Mouse (Mus musculus): ENCODE measurements around the gene Qrich1. TPM values are rescaled to one million over a fixed set of nuclear protein-coding genes. Genes with fewer than 3 reads are reported as not detected.

Qrich1 gene
- polyA plus RNA-seq, 1 experiment from 2014 or later: 85.1 TPM

GRCm38 (mm10) chr9:108480813-108481519 lies 35.6 kb upstream of the Qrich1 start:
- H3K36me3 ChIP-seq (ENCODE audit: control insufficient read depth, insufficient read depth, low read length): peaks cover 47% of the 10 kb centered on the region
- H3K9me3 ChIP-seq (ENCODE audit: control insufficient read depth, low read length): no peaks in the 10 kb centered on the region
- ATAC-seq (ENCODE audit: insufficient number of reproducible peaks, insufficient read depth, low FRiP score, low read depth): no peak
- H3K27me3 ChIP-seq (ENCODE audit: control insufficient read depth, insufficient read depth, low read length): no peaks in the 10 kb centered on the region
- 81% methylated on average over 28 of the region's 28 CpGs for WGBS
- H3K9ac ChIP-seq (ENCODE audit: low read length): peak overlapping the region; percentile 92
- peak overlapping the region; percentile 96 for H3K4me2 ChIP-seq (ENCODE audit: low read length)
- H3K4me3 ChIP-seq (ENCODE audit: control insufficient read depth in 1 of 2, insufficient read depth in 1 of 2, low read depth in 1 of 2, low read length in 2 of 2): peak overlapping the region; percentile 59 to 83; a peak in 2 of 4 replicates
- H3K4me1 ChIP-seq (ENCODE audit: control insufficient read depth in 2 of 2, insufficient read depth in 2 of 2, low read length in 2 of 2): peaks cover 26 to 28% of the 10 kb centered on the region in 2 experiments
- H3K27ac ChIP-seq (replicated peaks in 1 of 2; ENCODE audit: control insufficient read depth in 1 of 2, insufficient read depth in 1 of 2, low read depth in 2 of 2, low read length in 2 of 2): peak overlapping the region; percentile 46 to 90

- Histone ChIP-seq H3K4me1 (ENCODE audit: control insufficient read depth in 2 of 2, insufficient read depth in 2 of 2, low read length in 2 of 2) (peaks cover 26 to 28% of the 10 kb centered on the region in 2 experiments), H3K36me3 (ENCODE audit: control insufficient read depth, insufficient read depth, low read length) (peaks cover 54% of the 10 kb centered on the region), H3K27me3 (ENCODE audit: control insufficient read depth, insufficient read depth, low read length) (no peaks in the 10 kb centered on the region), H3K4me3 (ENCODE audit: control insufficient read depth in 1 of 2, insufficient read depth in 1 of 2, low read depth in 1 of 2, low read length in 2 of 2) (no peak overlapping the region), H3K9ac (ENCODE audit: low read length) (peak overlapping the region; percentile 19; the same call in 1 of the 2 replicates), H3K9me3 (ENCODE audit: control insufficient read depth, low read length) (no peaks in the 10 kb centered on the region), H3K27ac (replicated peaks in 1 of 2; ENCODE audit: control insufficient read depth in 1 of 2, insufficient read depth in 1 of 2, low read depth in 2 of 2, low read length in 2 of 2) (peak overlapping the region; percentile 46 to 90), H3K4me2 (ENCODE audit: low read length) (peak overlapping the region; percentile 96)
- no peak for ATAC-seq (ENCODE audit: insufficient number of reproducible peaks, insufficient read depth, low FRiP score, low read depth)
- WGBS: 78% methylated on average over 19 of the region's 19 CpGs
Observed at GRCm38 (mm10) chr9:108481520-108482210, 34.9 kb upstream of the Qrich1 start.

GRCm38 (mm10) chr9:108483051-108483790 lies 33.4 kb upstream of the Qrich1 start:
- Histone ChIP-seq H3K4me1 (ENCODE audit: control insufficient read depth in 2 of 2, insufficient read depth in 2 of 2, low read length in 2 of 2) (peaks cover 26 to 28% of the 10 kb centered on the region in 2 experiments), H3K9me3 (ENCODE audit: control insufficient read depth, low read length) (no peaks in the 10 kb centered on the region), H3K4me2 (ENCODE audit: low read length) (no peak overlapping the region), H3K27me3 (ENCODE audit: control insufficient read depth, insufficient read depth, low read length) (no peaks in the 10 kb centered on the region), H3K9ac (ENCODE audit: low read length) (no peak overlapping the region), H3K4me3 (ENCODE audit: control insufficient read depth in 1 of 2, insufficient read depth in 1 of 2, low read depth in 1 of 2, low read length in 2 of 2) (no peak overlapping the region), H3K36me3 (ENCODE audit: control insufficient read depth, insufficient read depth, low read length) (peaks cover 69% of the 10 kb centered on the region), H3K27ac (replicated peaks in 1 of 2; ENCODE audit: control insufficient read depth in 1 of 2, insufficient read depth in 1 of 2, low read depth in 2 of 2, low read length in 2 of 2) (no peak overlapping the region)
- 94% methylated on average over 18 of the region's 18 CpGs for WGBS
- no peak for ATAC-seq (ENCODE audit: insufficient number of reproducible peaks, insufficient read depth, low FRiP score, low read depth)

- Histone ChIP-seq H3K9me3 (ENCODE audit: control insufficient read depth, low read length) (no peaks in the 10 kb centered on the region), H3K4me1 (ENCODE audit: control insufficient read depth in 2 of 2, insufficient read depth in 2 of 2, low read length in 2 of 2) (peaks cover 25 to 27% of the 10 kb centered on the region in 2 experiments), H3K4me3 (ENCODE audit: control insufficient read depth in 1 of 2, insufficient read depth in 1 of 2, low read depth in 1 of 2, low read length in 2 of 2) (no peak overlapping the region), H3K27me3 (ENCODE audit: control insufficient read depth, insufficient read depth, low read length) (no peaks in the 10 kb centered on the region), H3K36me3 (ENCODE audit: control insufficient read depth, insufficient read depth, low read length) (peaks cover 77% of the 10 kb centered on the region), H3K4me2 (ENCODE audit: low read length) (no peak overlapping the region), H3K27ac (replicated peaks in 1 of 2; ENCODE audit: control insufficient read depth in 1 of 2, insufficient read depth in 1 of 2, low read depth in 2 of 2, low read length in 2 of 2) (no peak overlapping the region), H3K9ac (ENCODE audit: low read length) (no peak overlapping the region)
- 94% methylated on average over 15 of the region's 15 CpGs for WGBS
- ATAC-seq (ENCODE audit: insufficient number of reproducible peaks, insufficient read depth, low FRiP score, low read depth): no peak
Observed at GRCm38 (mm10) chr9:108484021-108484420, 32.6 kb upstream of the Qrich1 start.

- H3K27ac ChIP-seq (replicated peaks in 1 of 2; ENCODE audit: control insufficient read depth in 1 of 2, insufficient read depth in 1 of 2, low read depth in 2 of 2, low read length in 2 of 2): no peak overlapping the region
- H3K27me3 ChIP-seq (ENCODE audit: control insufficient read depth, insufficient read depth, low read length): no peaks in the 10 kb centered on the region
- H3K4me3 ChIP-seq (ENCODE audit: control insufficient read depth in 1 of 2, insufficient read depth in 1 of 2, low read depth in 1 of 2, low read length in 2 of 2): no peak overlapping the region
- no peak for ATAC-seq (ENCODE audit: insufficient number of reproducible peaks, insufficient read depth, low FRiP score, low read depth)
- H3K4me1 ChIP-seq (ENCODE audit: control insufficient read depth in 2 of 2, insufficient read depth in 2 of 2, low read length in 2 of 2): peaks cover 17 to 22% of the 10 kb centered on the region in 2 experiments
- no peak overlapping the region for H3K4me2 ChIP-seq (ENCODE audit: low read length)
- H3K9me3 ChIP-seq (ENCODE audit: control insufficient read depth, low read length): no peaks in the 10 kb centered on the region
- H3K9ac ChIP-seq (ENCODE audit: low read length): no peak overlapping the region
- whole genome bisulfite sequencing: 92% methylated on average over 19 of the region's 19 CpGs
- H3K36me3 ChIP-seq (ENCODE audit: control insufficient read depth, insufficient read depth, low read length): peaks cover 91% of the 10 kb centered on the region
Observed at GRCm38 (mm10) chr9:108485301-108485875, 31.2 kb upstream of the Qrich1 start.

GRCm38 (mm10) chr9:108486973-108487530 lies 29.6 kb upstream of the Qrich1 start:
- Histone ChIP-seq H3K9me3 (ENCODE audit: control insufficient read depth, low read length) (no peaks in the 10 kb centered on the region), H3K27me3 (ENCODE audit: control insufficient read depth, insufficient read depth, low read length) (no peaks in the 10 kb centered on the region), H3K9ac (ENCODE audit: low read length) (no peak overlapping the region), H3K4me3 (ENCODE audit: control insufficient read depth in 1 of 2, insufficient read depth in 1 of 2, low read depth in 1 of 2, low read length in 2 of 2) (no peak overlapping the region), H3K4me2 (ENCODE audit: low read length) (no peak overlapping the region), H3K36me3 (ENCODE audit: control insufficient read depth, insufficient read depth, low read length) (peaks cover 85% of the 10 kb centered on the region), H3K27ac (replicated peaks in 1 of 2; ENCODE audit: control insufficient read depth in 1 of 2, insufficient read depth in 1 of 2, low read depth in 2 of 2, low read length in 2 of 2) (no peak overlapping the region), H3K4me1 (ENCODE audit: control insufficient read depth in 2 of 2, insufficient read depth in 2 of 2, low read length in 2 of 2) (peaks cover 6 to 8% of the 10 kb centered on the region in 2 experiments)
- WGBS: 89% methylated on average over 8 of the region's 8 CpGs
- ATAC-seq (ENCODE audit: insufficient number of reproducible peaks, insufficient read depth, low FRiP score, low read depth): no peak

- 90% methylated on average over 17 of the region's 17 CpGs for WGBS
- H3K4me2 ChIP-seq (ENCODE audit: low read length): no peak overlapping the region
- H3K9me3 ChIP-seq (ENCODE audit: control insufficient read depth, low read length): no peaks in the 10 kb centered on the region
- H3K27ac ChIP-seq (replicated peaks in 1 of 2; ENCODE audit: control insufficient read depth in 1 of 2, insufficient read depth in 1 of 2, low read depth in 2 of 2, low read length in 2 of 2): no peak overlapping the region
- H3K27me3 ChIP-seq (ENCODE audit: control insufficient read depth, insufficient read depth, low read length): no peaks in the 10 kb centered on the region
- H3K4me3 ChIP-seq (ENCODE audit: control insufficient read depth in 1 of 2, insufficient read depth in 1 of 2, low read depth in 1 of 2, low read length in 2 of 2): no peak overlapping the region
- H3K4me1 ChIP-seq (ENCODE audit: control insufficient read depth in 2 of 2, insufficient read depth in 2 of 2, low read length in 2 of 2): peaks cover 10% of the 10 kb centered on the region in 2 experiments
- no peak overlapping the region for H3K9ac ChIP-seq (ENCODE audit: low read length)
- H3K36me3 ChIP-seq (ENCODE audit: control insufficient read depth, insufficient read depth, low read length): peaks cover 85% of the 10 kb centered on the region
- ATAC-seq (ENCODE audit: insufficient number of reproducible peaks, insufficient read depth, low FRiP score, low read depth): no peak
Observed at GRCm38 (mm10) chr9:108488403-108488802, 28.2 kb upstream of the Qrich1 start.

Data from heart, embryonic 14.5 days (tissue).